Comparison of ENCODE assay signal across 13 mouse cellular contexts in genomic region chr11:113431161-113431560, GRCm38 (mm10).
A peak's percentile ranks its signal among the peaks of the same experiment; 100 is the strongest.
DNase-seq lines count a peak whose midpoint lies in the region; ATAC-seq and TF ChIP-seq lines count a peak whose summit lies in the region.
"Had no signal": no experiment of that assay in that cellular context is flagged by ENCODE, and none has a peak within 500 bp of the region (broad histone marks: within the 10 kb centered on the region; RNA-seq: fewer than 3 reads in every experiment).

No protein-coding gene starts in this region.

- no peak overlapping the region for H3K9ac ChIP-seq in heart, adult 2 months (ENCODE audit: low read depth, low read length)
- H3K9ac ChIP-seq: hindbrain, embryonic 15.5 days; midbrain, embryonic 13.5 days had no signal

- ATAC-seq in erythroid progenitor cell, adult 5-6 weeks (replicated peaks; ENCODE audit: low FRiP score, poor library complexity, severe bottlenecking): no peak
- ATAC-seq: midbrain, embryonic 13.5 days had no signal

- no peak for TF ChIP-seq POLR2A in heart, adult 2 months (IDR thresholded peaks at IDR 0.05; ENCODE audit: insufficient read depth, low read depth, low read length)

- intact Hi-C loops in heart, adult 2 months (cut with DNase I): no loop called here
- intact Hi-C loops in gastrocnemius, postnatal 36 days (cut with DNase I): no loop called here

- TF ChIP-seq EP300 in heart, adult 2 months (IDR thresholded peaks at IDR 0.05; ENCODE audit: insufficient read depth, low read depth, low read length): no peak

- no peaks in the 10 kb centered on the region for H3K36me3 ChIP-seq in heart, adult 2 months (ENCODE audit: control insufficient read depth, insufficient read depth, low read length)
- H3K36me3 ChIP-seq: hindbrain, embryonic 15.5 days; midbrain, embryonic 13.5 days had no signal

- peak; percentile 12 to 23 for DNase-seq in heart, adult 2 months
- no peak for DNase-seq in heart, adult 8-10 months (ENCODE audit: low spot score)
- DNase-seq in Muller cell, postnatal 12 days (ENCODE audit: inconsistent ontology term): peak; percentile 93
- peak; percentile 23 to 33 for DNase-seq in gastrocnemius, postnatal 36 days
- DNase-seq in lung, postnatal 14 days: peak; percentile 29
- DNase-seq in thymus, postnatal 14 days: no peak
- no peak for DNase-seq in right cerebral cortex, postnatal 36 days (ENCODE audit: low spot score in 2 of 2)
- DNase-seq: B cell, adult 2 months; cerebellum, adult 9-10 months; right cerebral cortex, postnatal 4 days had no signal

- H3K27me3 ChIP-seq in heart, adult 2 months (ENCODE audit: control insufficient read depth, insufficient read depth, low read length): no peaks in the 10 kb centered on the region
- H3K27me3 ChIP-seq: hindbrain, embryonic 15.5 days had no signal

- no peak overlapping the region for H3K27ac ChIP-seq in heart, adult 2 months
- H3K27ac ChIP-seq: hindbrain, embryonic 15.5 days; midbrain, embryonic 13.5 days had no signal

- H3K4me3 ChIP-seq in heart, adult 2 months: no peak overlapping the region
- H3K4me3 ChIP-seq: hindbrain, embryonic 15.5 days; midbrain, embryonic 13.5 days had no signal

- H3K79me2 ChIP-seq in heart, adult 2 months (replicated peaks; ENCODE audit: control insufficient read depth, insufficient read depth, low read length): no peaks in the 10 kb centered on the region

- WGBS in heart, adult 2 months: 71% methylated on average over 7 of the region's 7 CpGs

- TF ChIP-seq CTCF in heart, adult 2 months (IDR thresholded peaks at IDR 0.05): no peak

- no peaks in the 10 kb centered on the region for H3K4me1 ChIP-seq in heart, adult 2 months (ENCODE audit: control insufficient read depth, insufficient read depth, low read length)

Comparison
In these comparisons a context has a peak if more than half of its experiments do, and no peak if none do; other contexts are left out.
1. DNase-seq: peak in heart, adult 2 months (2 of 2), Muller cell, postnatal 12 days (single experiment), gastrocnemius, postnatal 36 days (2 of 2) and lung, postnatal 14 days (single experiment); none in heart, adult 8-10 months (single experiment), thymus, postnatal 14 days (single experiment) and right cerebral cortex, postnatal 36 days (0 of 2).